Mouse (Mus musculus) stomach, embryonic 16.5 days (tissue): Measurements from ENCODE around the gene Gm20661. TPM values are rescaled to one million over a fixed set of nuclear protein-coding genes. Genes with fewer than 3 reads are reported as not detected.

Experiments used
- ATAC-seq: fragments of 200-750 bp; cut with Nextera tagmentation; 2 replicates; pipeline ENCODE4 v1.8.0; 2017; ENCODE audit warnings: moderate number of reproducible peaks, moderate TSS enrichment; ENCODE audit not compliant: insufficient read depth, low FRiP score
- H3K27ac ChIP-seq: fragments of 300-500 bp; sonication (generic); 2 replicates; pipeline ENCODE4 v1.5.1; 2014; ENCODE audit warnings: low read length
- H3K27me3 ChIP-seq: fragments of 300-500 bp; sonication (generic); 2 replicates; pipeline ENCODE4 v1.6.1; 2014; ENCODE audit warnings: low read length, control low read depth, mixed read lengths; ENCODE audit not compliant: control insufficient read depth, insufficient read depth
- H3K36me3 ChIP-seq: fragments of 300-500 bp; sonication (generic); 2 replicates; pipeline ENCODE4 v1.6.1; 2014; ENCODE audit warnings: low read length; ENCODE audit not compliant: control insufficient read depth, insufficient read depth
- H3K4me1 ChIP-seq: fragments of 300-500 bp; sonication (generic); 2 replicates; pipeline ENCODE4 v1.6.1; 2014; ENCODE audit warnings: low read length, control low read depth, mixed read lengths; ENCODE audit not compliant: control insufficient read depth, insufficient read depth
- H3K4me2 ChIP-seq: fragments of 300-500 bp; sonication (generic); 2 replicates; pipeline ENCODE4 v1.6.1; 2014; ENCODE audit warnings: low read depth, low read length, mixed read lengths
- H3K4me3 ChIP-seq: fragments of 300-500 bp; sonication (generic); replicated peaks from 2 replicates; pipeline ENCODE4 v1.5.1; 2014; ENCODE audit warnings: mild to moderate bottlenecking, low read length
- H3K9ac ChIP-seq: fragments of 300-500 bp; sonication (generic); 2 replicates; pipeline ENCODE4 v1.6.1; 2014; ENCODE audit warnings: low read length
- H3K9me3 ChIP-seq: fragments of 300-500 bp; sonication (generic); replicated peaks from 2 replicates; pipeline ENCODE4 v1.6.1; 2016; ENCODE audit warnings: low read length, control low read depth; ENCODE audit not compliant: control insufficient read depth
- WGBS: fragments of 180-500 bp; shearing (Covaris S2); extraction: QIAGEN DNeasy Blood & Tissue Kit; methylation state at CpG from one replicate; pipeline ENCODE4 v1.1.7; 2014; 5-methylcytosine and 5-hydroxymethylcytosine counted together
- polyA plus RNA-seq: library from polyadenylated mRNA; unstranded; fragments of >200 nt; fragmentation: Nextera tagmentation; extraction: Ambion mirVana; gene quantifications from 2 replicates; pipeline ENCODE4 v1.2.1, GENCODE M21; 2015

Gm20661 gene
- polyA plus RNA-seq, 1 experiment from 2014 or later = 5.9 TPM

DNA sequence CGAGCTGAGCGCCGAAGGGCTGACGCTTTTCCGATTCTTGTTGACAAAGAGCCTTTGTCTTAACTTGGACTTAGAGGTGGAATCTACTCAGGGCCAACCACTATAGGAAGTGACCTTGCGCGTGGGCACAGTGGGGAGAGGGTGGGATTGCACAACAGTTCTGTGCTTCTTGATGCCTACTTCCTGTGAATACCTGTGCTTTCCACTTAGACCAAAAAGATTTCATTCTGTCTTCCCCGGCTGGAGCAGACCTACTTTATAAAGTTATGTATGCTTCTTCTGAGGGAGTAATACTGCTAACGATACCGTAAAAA, 33.0 kb upstream of the Gm20661 start, which contains the start of gene Traip:
Gene Traip, plus strand, starts transcription at position 215 of the 314 bp plus-strand sequence.
- WGBS = 87% methylated on average over 10 of the region's 10 CpGs
- Histone ChIP-seq H3K27me3 (no peaks in the 10 kb centered on the region), H3K36me3 (no peaks in the 10 kb centered on the region), H3K9me3 (no peaks in the 10 kb centered on the region), H3K9ac (peak within 1 kb of the TSS; percentile 73), H3K4me2 (peak within 1 kb of the TSS; percentile 91), H3K4me1 (peaks cover 8% of the 10 kb centered on the region; the same call in 1 of the 2 replicates), H3K27ac (peak within 1 kb of the TSS; percentile 58), H3K4me3 (peak within 1 kb of the TSS; percentile 63)
- ATAC-seq = no peak

DNA sequence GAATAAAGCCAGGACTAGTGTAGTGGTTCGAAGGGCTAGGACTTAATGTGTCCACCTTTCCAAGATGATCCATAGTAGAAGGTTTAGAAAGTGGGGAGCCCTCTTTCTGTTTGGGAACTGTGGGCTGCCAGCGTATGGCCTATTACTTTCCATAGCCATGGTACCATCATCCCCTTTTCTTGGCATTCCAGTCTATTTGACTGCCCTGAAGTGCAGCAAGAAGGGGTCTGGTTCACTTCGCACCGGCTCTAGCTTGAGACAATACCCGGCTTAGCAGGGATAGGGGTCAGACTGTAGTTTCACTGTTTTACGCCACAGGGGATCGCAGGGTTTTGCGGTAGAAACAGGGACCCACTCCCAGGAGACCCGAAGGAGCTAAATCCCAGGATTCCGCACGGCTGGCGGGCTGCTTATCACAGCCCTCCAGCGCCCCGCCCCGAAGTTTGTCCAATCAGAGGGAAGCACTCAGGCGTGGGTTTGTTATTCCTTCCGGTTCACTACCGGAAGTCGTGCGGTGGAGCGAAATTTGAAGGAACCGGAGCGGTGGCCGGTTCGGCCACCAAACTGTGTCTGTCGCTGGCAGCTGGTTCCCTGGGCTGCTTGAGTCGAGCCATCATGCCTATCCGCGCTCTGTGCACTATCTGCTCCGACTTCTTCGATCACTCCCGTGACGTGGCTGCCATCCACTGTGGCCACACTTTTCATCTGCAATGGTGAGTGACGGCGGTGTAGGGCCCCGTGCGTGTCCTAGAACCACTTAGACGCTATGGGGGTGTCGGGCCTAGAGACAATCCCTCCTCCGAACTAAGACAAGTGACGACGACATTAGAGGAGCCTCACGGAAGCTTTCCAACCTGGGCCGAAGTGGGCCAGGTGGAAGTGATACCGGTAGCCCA, 32.1 kb upstream of the Gm20661 start:
- WGBS = 14% methylated on average over 45 of the region's 45 CpGs
- peak overlapping the region; percentile 63 for H3K4me3 ChIP-seq
- no peaks in the 10 kb centered on the region for H3K9me3 ChIP-seq
- H3K4me1 ChIP-seq = peaks cover 8% of the 10 kb centered on the region; the same call in 1 of the 2 replicates
- peak overlapping the region; percentile 58 for H3K27ac ChIP-seq
- peak overlapping the region; percentile 91 for H3K4me2 ChIP-seq
- ATAC-seq = peak; percentile 93
- no peaks in the 10 kb centered on the region for H3K36me3 ChIP-seq
- H3K9ac ChIP-seq = peak overlapping the region; percentile 73
- H3K27me3 ChIP-seq = no peaks in the 10 kb centered on the region

DNA sequence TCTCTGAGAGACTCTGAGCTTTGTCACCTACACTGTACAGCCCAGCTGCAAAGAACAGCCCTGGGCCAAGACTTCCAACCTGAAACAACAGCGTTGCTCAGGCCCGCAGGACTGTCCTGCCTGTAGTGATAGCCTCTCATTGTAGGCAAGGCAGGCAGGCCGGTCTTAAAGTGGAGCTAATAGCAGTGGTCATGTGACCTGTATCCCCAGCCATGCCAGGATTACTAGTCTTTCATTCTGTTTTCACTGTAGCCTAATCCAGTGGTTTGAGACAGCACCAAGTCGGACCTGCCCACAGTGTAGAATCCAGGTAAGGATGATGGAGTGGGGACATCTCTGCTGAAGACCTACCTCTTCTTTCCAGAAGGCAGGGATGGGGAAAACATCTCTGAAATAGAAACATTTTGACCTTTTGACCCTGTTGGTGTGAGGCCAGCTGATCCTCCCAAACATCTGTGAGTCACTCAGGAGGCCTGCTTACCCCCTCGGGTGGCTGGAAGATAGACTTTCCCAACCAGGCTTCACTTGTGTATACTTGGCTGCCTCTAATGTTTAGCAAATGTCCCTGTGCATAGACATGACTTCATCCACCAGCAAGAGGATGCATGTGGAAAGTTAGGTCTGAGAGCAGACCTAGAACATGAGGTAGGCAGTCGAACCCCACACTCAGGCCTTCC, 27.1 kb upstream of the Gm20661 start:
- H3K4me3 ChIP-seq = no peak overlapping the region
- no peaks in the 10 kb centered on the region for H3K27me3 ChIP-seq
- no peaks in the 10 kb centered on the region for H3K36me3 ChIP-seq
- H3K4me1 ChIP-seq = peaks cover 8% of the 10 kb centered on the region; the same call in 1 of the 2 replicates
- no peak overlapping the region for H3K27ac ChIP-seq
- no peaks in the 10 kb centered on the region for H3K9me3 ChIP-seq
- WGBS = 75% methylated on average over 6 of the region's 6 CpGs
- H3K9ac ChIP-seq = no peak overlapping the region
- no peak overlapping the region for H3K4me2 ChIP-seq
- no peak for ATAC-seq

DNA sequence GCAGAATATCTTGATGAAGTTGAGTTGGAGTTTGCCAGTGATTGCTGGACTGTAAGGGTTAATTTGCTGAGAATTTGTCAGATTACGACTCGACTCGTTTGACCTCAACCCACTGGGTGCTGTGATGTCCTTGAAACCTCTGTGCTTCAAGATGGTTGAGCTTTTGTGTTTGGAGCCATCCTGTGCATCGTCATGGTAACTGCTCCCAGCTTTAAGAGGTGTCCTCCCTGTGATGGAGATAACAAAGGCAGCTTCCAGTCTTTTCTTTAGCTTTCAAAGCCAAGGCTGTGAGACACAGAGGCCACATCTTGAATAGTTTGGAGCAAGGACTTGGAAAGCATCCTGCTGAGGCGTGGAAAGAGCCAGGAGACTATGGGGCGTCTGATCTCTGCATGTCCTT, 25.7 kb upstream of the Gm20661 start:
- H3K27ac ChIP-seq = no peak overlapping the region
- H3K4me2 ChIP-seq = no peak overlapping the region
- H3K27me3 ChIP-seq = no peaks in the 10 kb centered on the region
- no peak overlapping the region for H3K4me3 ChIP-seq
- H3K9ac ChIP-seq = no peak overlapping the region
- ATAC-seq = no peak
- no peaks in the 10 kb centered on the region for H3K36me3 ChIP-seq
- 70% methylated on average over 6 of the region's 6 CpGs for WGBS
- no peaks in the 10 kb centered on the region for H3K4me1 ChIP-seq
- H3K9me3 ChIP-seq = no peaks in the 10 kb centered on the region

DNA sequence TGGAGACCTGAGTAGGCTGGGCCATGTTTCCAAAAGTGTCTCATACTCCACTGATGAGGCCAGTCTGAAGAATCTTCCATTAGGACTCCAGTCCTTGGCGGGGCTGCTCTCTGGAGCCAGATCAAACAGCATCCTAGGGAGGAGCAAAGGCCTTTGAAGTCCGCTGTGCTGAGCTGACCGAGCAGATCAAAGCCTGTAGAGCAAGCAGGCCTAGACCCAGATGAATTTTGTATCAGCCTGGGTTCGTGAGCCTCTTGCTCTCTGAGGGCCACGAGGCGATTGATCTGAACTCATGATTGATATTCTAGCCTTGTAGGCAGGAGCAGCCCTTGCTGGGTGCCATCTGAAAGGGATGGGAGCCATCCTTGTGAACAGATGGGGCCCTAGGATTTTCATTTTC, 23.0 kb upstream of the Gm20661 start:
- Histone ChIP-seq H3K4me2 (no peak overlapping the region), H3K4me3 (no peak overlapping the region), H3K4me1 (no peaks in the 10 kb centered on the region), H3K9me3 (no peaks in the 10 kb centered on the region), H3K27me3 (no peaks in the 10 kb centered on the region), H3K27ac (no peak overlapping the region), H3K9ac (no peak overlapping the region), H3K36me3 (no peaks in the 10 kb centered on the region)
- ATAC-seq = no peak
- WGBS = 66% methylated on average over 6 of the region's 6 CpGs

DNA sequence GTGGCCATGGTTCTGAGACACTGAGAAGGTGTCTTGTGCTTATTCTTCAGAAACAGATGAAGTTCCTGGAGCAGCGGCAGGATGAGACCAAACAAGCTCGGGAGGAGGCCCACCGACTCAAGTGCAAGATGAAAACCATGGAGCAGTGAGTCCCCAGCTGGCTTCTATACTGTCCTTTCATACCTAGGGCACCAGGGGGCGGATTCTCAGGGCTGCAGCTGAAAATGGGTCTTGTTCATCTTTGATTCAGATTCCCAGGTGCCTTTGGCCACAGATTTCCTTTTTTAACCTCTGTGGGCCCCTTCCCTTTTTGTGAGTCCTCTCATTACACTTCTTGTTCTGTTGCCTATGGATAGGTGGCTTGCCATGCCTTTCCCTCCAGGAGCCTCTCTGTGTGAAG, 21.9 kb upstream of the Gm20661 start:
- Histone ChIP-seq H3K9me3 (no peaks in the 10 kb centered on the region), H3K27me3 (no peaks in the 10 kb centered on the region), H3K4me3 (no peak overlapping the region), H3K27ac (no peak overlapping the region), H3K4me1 (no peaks in the 10 kb centered on the region), H3K9ac (no peak overlapping the region), H3K36me3 (no peaks in the 10 kb centered on the region), H3K4me2 (no peak overlapping the region)
- 74% methylated on average over 4 of the region's 4 CpGs for WGBS
- ATAC-seq = no peak

DNA sequence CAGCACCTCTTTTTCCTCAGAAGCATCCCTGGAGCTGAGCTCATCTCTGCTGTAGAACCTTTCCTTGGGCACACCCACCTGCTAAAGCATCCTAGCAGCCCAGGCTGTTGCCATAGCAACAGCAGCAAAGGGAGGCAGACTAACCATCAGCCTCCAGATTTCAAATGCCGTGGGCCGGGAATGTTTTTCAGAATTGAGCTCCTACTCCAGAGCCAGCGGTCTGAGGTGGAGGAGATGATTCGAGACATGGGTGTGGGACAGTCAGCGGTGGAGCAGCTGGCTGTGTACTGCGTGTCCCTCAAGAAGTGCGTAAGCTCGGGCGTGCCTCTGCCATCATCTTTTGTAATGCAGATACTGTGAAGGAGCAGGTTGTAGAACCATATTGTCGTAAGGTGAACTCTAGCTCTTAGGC, 21.5 kb upstream of the Gm20661 start:
- H3K9me3 ChIP-seq = no peaks in the 10 kb centered on the region
- no peak overlapping the region for H3K27ac ChIP-seq
- no peaks in the 10 kb centered on the region for H3K4me1 ChIP-seq
- H3K9ac ChIP-seq = no peak overlapping the region
- no peak for ATAC-seq
- H3K4me3 ChIP-seq = no peak overlapping the region
- H3K36me3 ChIP-seq = no peaks in the 10 kb centered on the region
- H3K4me2 ChIP-seq = no peak overlapping the region
- no peaks in the 10 kb centered on the region for H3K27me3 ChIP-seq
- 84% methylated on average over 10 of the region's 10 CpGs for WGBS

DNA sequence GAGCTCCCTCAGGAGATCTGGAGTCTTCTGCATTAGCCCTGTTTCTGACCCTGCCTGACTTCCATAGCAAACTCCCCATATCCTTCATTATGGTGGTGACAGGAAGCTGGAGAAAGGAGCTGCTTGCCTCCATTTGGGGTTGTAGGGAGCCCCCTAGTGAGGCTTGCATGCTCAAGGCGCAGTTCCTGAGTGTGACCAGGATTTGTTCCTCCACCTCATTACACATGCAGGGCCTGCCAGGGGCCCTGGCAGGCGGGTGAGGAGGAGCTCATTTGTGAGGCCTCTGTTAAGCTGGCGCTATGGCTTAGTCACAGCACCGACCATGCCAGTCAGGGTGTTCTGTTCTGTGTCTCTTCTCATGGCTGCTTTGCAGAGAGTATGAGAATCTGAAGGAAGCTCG, 21.0 kb upstream of the Gm20661 start:
- Histone ChIP-seq H3K27me3 (no peaks in the 10 kb centered on the region), H3K9me3 (no peaks in the 10 kb centered on the region), H3K36me3 (no peaks in the 10 kb centered on the region), H3K27ac (no peak overlapping the region), H3K4me1 (no peaks in the 10 kb centered on the region), H3K9ac (no peak overlapping the region), H3K4me2 (no peak overlapping the region), H3K4me3 (no peak overlapping the region)
- peak; percentile 48; the same call in 1 of the 2 replicates for ATAC-seq
- WGBS = 50% methylated on average over 5 of the region's 5 CpGs

DNA sequence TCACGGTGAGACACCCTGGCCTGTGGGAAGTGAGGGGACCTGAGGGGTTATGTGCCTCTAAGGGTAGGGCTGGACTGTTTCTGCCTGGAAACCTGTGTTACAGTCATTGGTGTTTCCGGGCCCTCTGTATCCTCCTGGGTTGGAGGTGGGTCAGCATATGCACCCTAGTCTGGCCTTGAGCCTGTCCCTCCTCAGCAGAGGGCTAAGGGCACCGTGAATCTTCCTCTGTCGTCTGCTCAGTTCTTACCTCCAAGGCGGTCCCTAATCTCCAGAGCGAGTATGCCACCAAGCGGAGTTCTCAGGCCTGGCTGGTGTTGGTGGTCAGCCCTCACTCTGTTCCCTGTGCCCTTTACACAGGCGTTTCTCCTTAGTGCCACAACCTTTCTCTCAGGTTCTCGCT, 19.9 kb upstream of the Gm20661 start:
- Histone ChIP-seq H3K4me2 (no peak overlapping the region), H3K9me3 (no peaks in the 10 kb centered on the region), H3K4me1 (no peaks in the 10 kb centered on the region), H3K27me3 (no peaks in the 10 kb centered on the region), H3K4me3 (no peak overlapping the region), H3K9ac (no peak overlapping the region), H3K27ac (no peak overlapping the region), H3K36me3 (no peaks in the 10 kb centered on the region)
- ATAC-seq = no peak
- 94% methylated on average over 9 of the region's 9 CpGs for WGBS
